Mouse (Mus musculus) activated CD4-positive, CD25-positive, alpha-beta regulatory T cell, adult 9 weeks (primary cell): Measurements from ENCODE around the gene Dll3. TPM values are rescaled to one million over a fixed set of nuclear protein-coding genes. Genes with fewer than 3 reads are reported as not detected.

Experiments
- polyA plus RNA-seq: library from polyadenylated mRNA; unstranded; fragments of 100-300 nt; shearing (Covaris generic); gene quantifications from one replicate; pipeline ENCODE4 v1.2.1, GENCODE M21; 2017

Dll3 gene
- not detected for polyA plus RNA-seq

DNA sequence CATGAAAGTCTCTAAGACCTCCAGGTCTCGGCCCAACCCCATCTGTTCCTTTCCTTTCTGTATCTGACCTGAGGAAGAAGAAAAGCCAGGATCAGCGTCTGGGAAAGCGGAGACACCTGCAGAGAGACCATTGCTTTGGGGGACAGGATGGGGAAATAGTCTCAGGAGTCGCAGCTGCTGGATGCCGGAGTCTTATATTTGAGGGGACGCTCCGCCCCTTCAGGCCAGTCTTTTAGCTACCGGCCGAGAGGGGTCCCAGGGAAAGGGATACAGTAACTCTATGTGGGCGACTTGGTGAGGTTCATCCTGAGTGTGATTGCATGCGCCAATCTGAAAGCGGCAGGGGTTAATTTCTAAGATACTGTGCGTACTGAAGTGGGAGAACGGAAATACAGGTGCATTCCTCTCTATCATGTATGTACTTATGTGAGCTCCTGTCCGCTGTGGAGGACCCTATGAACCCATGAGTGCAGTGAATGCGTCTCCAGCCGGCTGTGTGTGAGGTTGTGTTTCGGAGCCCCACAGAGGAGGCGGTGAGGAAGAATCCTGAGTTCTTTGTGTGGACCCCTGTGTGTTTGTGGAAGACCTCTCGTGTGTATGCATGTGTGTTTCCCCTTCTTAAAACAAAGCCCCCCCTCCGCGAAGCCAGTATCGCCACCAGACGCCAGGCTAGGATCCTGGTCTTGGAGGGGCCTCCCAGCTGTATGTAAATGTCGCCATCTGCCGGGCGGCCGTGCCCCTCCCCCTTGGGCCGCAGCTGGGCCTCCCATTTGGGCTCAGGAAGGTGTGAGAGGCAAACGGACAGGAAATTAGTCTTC lies at the start of gene Dll3:
Dll3 (minus strand) TSS at position 623 of the 818 bp plus-strand sequence.

DNA sequence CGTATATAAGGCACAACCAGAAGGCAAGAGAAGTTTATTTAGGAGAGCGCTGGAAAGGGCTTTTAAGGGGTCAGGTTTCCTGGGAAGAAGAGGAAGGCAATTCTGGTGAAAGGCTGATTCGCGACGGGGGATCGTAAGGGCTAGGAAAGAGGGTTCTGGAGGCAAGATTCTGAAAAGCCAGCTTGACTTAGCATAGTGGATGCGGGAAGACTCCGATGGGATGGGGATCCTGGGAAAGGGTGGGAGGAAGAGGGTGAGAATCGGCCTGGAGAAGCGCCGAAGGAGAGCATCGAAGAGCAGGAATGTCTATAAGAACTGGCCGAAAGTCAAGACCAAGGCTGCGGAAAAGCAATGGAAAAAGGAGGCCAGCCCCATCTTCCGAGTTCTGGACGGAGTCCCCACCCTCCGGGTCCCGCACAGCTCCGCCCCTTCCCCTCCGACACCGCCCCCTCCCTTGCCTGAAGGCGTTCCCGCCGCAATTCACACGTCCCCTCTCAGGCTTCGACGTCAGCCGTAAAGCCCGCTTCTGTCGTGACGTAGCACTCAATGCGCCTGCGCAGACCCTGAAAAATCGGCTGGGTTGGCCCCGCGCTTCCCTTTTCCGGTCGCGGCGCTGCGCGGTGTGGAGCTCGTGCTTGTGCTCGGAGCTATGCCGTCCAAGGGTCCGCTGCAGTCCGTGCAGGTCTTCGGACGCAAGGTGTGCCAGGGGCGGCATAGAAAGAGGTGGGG lies 48.3 kb upstream of the Dll3 start, which contains the start of gene Rps16:
Rps16 (plus strand) TSS at position 498 of the 729 bp plus-strand sequence.

DNA sequence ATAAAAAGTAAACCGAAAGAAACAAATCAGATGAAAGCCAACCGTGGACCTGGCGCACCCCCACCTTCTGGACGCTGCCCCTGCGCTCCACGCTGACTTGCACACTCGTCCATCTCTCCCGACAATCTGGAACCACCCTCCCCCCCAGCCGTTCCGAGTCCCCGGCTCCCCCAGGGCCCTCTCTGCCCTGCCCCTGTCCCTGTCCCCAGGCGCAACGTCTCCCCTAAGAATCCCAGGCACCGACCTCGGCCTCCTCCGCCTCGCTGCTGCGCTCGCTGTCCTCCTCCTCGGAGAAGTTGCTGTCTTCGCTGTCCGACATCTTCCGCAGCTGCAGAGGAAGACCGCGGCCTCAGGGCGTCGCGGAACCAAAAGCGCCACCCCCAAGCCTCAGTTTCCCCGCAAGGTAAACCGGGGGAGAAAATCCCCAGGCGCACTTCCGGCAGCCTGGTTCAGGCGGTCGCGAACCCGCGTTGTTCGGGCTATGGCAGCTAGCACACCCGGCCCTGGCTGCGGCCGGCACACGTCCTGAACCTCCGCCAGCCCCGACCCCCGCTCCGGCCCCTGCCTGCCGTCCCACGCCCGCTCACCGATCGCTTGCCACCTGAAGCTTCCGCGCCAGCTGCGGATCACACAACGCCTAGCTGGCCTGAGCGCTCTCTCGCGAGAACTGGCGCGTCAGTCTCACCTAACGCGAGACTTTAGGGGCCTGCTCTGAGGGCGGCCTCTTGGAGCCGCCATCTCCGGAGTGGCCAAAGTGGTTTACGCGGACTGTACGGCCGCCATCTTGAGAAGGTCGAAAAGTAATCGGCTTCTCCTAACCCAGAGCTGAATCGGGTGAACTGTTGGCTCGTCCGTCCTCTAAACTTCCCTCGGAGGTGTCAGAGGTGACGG lies 36.3 kb upstream of the Dll3 start, which contains the start of gene Supt5:
Supt5 (minus strand) TSS at position 639 of the 891 bp plus-strand sequence.

DNA sequence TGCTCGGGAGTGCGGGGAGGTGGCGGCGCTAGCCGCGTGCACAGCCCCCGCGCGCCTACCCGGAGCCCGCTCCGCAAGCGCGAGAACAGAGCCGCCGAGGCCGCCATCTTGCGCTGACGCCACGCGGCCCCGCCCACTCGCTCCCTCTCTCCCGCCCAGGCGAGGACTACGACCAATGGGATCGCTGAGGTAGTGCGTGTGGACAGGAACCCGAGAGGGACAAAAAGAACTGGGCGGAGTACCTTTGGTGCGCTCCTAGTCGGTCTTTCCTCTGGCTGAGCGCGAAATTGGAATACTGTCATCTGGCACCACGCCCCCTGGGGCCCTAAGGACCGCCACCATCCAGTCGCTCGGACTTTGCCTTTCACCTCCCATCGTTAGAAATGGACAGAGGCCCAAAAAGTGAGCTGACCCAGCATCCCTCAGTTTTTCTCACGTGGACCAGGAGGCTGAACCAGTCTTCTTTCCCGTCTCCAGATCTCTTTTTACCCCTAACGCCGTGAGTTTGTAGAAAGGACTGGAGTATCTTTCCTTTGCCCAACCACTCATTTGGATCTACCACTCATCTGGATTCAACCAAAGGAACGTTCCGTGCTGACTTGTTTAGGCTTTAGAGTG lies 10.0 kb upstream of the Dll3 start, which contains the start of gene Timm50:
Timm50 (minus strand) TSS at position 147 of the 618 bp plus-strand sequence.

DNA sequence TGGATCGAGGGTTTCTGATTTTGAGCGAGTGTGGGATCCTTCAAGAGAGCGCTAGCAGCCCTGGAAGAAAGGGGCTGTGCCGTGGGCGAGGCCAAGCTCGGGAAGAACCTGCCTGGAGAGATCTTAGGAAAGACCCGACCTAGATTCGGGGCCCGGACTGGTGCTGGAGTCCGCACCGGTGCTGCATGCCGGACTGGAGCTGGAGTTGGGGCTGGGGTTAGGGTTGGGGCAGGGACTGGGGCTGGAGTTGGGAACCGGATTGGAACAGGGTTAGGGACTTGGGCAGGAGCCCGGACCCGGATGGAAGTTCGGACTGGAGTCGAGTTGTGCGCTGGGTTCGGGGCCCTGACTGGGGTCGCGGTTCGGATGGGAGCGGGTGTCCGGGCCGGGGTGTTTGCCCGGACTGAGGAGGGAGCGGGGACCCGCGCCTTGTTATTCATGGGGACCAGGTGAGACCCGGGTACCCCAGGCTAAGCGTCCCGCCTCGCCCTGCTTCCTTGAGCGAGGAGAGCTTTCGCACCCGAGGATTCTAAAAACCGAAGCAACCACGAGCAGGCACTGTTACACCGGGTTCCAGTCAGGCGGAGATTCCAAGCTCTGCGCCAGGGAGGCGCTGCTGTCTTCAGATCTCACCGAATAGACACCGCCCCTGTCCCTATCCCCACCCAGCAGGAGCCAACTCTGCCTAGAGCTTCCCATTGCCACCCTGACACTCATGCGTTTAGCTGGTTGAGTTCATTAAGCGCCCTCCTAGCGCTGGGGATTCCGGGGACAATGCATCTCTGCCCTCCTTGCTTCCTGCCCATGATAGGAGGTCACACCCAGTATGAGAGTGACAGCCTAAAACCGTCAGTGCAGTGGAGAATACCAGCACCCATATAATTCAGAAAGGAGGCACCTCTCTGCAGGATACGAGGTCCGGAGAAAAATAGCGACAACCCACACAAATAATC lies 11.1 kb downstream of the Dll3 start, which contains the start of gene Selenov:
Selenov (minus strand) TSS at position 549 of the 953 bp plus-strand sequence.

DNA sequence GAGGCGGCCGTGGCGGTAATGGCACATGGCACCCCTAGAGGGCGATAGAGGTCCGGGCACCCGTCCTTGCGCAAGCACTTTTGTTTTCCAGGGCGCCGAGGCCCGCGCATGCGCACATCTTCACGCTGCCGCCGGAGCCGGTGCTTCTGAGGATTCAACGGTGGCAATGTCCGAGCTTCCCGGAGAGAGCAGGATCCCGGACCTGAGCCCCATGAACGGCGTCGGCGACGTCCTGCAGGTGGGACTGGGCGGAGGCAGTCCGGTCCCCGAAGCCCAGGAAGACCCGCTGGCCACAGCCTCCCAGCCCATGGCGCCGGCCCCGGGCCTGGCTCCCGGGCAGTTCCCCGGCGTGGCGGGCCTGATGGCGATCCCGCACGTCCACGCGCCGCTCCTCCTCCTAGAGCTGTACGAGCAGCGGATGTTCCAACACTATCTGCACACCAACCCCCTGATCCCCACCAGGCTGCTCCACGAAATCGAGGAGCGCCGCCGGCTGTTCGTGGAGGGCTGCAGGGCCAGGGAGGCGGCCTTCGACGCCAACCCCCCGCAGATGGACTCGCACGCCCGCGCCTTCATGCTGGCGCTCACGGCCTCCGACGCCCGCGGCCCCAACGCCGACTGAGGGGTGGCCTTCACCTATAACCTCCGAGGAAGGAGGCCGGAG lies 24.3 kb downstream of the Dll3 start, which contains the start of gene Eid2b:
Eid2b (plus strand) TSS at position 125 of the 664 bp plus-strand sequence.

DNA sequence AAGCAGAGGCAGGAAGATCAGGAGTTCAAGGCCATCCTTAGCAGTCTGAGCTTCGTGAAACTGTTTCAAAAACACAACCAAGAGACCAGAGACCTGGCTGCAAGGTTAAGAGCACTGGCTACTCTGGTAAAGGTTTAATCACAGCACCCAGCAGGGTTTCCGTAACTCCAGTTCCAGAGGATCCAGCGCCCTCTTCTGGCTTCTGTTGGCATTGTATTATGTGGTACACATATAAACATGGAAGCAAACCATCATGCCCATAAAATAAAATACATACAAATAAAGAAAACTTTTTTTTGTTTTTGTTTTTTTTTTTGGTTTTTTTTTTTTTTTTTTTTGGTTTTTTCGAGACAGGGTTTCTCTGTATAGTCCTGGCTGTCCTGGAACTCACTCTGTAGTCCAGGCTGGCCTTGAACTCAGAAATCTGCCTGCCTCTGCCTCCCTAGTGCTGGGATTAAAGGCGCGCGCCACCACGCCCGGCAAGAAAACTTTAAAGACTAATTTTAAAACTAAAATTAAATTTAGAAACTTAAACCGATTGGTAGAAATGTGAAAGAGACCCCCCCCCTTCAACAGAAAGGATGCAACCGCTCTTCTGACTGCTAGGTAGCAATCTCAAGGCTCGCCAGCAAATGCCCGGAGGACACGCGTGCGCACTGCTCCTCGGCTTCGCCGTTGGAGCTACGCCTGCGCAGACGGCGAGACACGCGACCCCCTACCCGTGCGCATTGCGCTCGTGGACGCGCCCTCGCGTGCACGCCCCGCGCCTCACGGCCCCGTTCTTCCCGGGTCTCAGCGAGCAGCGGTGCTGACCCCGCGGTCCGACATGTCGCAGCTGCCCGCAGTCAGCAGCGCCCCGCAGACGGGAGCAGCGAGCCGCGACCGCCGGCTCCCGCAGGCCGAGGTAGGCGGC lies 34.7 kb downstream of the Dll3 start, which contains the start of gene Eid2:
Eid2 (plus strand) TSS at position 753 of the 913 bp plus-strand sequence.

Other genes starting within 250 kb of the Dll3 start
- not detected for gene Fcgbp, start 231.0 kb downstream of the Dll3 start, polyA plus RNA-seq
- not detected for gene 9530053A07Rik, start 172.8 kb downstream of the Dll3 start, polyA plus RNA-seq
- 191 TPM for gene Fbl, start 132.5 kb downstream of the Dll3 start, polyA plus RNA-seq
- gene Dyrk1b, start 122.8 kb downstream of the Dll3 start, polyA plus RNA-seq, result 7.4 TPM
- gene Eid2, start 34.4 kb downstream of the Dll3 start, polyA plus RNA-seq, result not detected
- 2.7 TPM for gene Eid2b, start 24.5 kb downstream of the Dll3 start, polyA plus RNA-seq
- gene Selenov, start 11.1 kb downstream of the Dll3 start, polyA plus RNA-seq, result not detected
- 50.8 TPM for gene Timm50, start 9.8 kb upstream of the Dll3 start, polyA plus RNA-seq
- gene Supt5, start 36.5 kb upstream of the Dll3 start, polyA plus RNA-seq, result 196 TPM
- gene Rps16, start 48.4 kb upstream of the Dll3 start, polyA plus RNA-seq, result 922 TPM
- gene Plekhg2, start 70.4 kb upstream of the Dll3 start, polyA plus RNA-seq, result 98.2 TPM
- 242 TPM for gene Zfp36, start 78.0 kb upstream of the Dll3 start, polyA plus RNA-seq
- 28.4 TPM for gene Med29, start 90.5 kb upstream of the Dll3 start, polyA plus RNA-seq
- gene Paf1, start 90.7 kb upstream of the Dll3 start, polyA plus RNA-seq, result 109 TPM
- gene Gmfg, start 135.2 kb upstream of the Dll3 start, polyA plus RNA-seq, result 466 TPM
- not detected for gene Lrfn1, start 149.7 kb upstream of the Dll3 start, polyA plus RNA-seq
- not detected for gene Ifnl2, start 208.2 kb upstream of the Dll3 start, polyA plus RNA-seq
- gene Ifnl3, start 220.6 kb upstream of the Dll3 start, polyA plus RNA-seq, result not detected
- gene Sycn, start 238.6 kb upstream of the Dll3 start, polyA plus RNA-seq, result not detected
- gene Nccrp1, start 245.0 kb upstream of the Dll3 start, polyA plus RNA-seq, result 0.42 TPM